Mouse (Mus musculus) lung, postnatal 10 days (tissue): ENCODE results near the gene Gm10203.
"Not testable (repeated sequence)": the region's sequence is repeated elsewhere in the genome, so short reads cannot be mapped to it uniquely, and the experiment has no call there.

ENCODE experiments used
- DNase-seq: peaks from one replicate; pipeline ENCODE4 v3.0.0; 2021

Gene Gm10203

GRCm38 (mm10) chr6:149129870-149130269 lies at the start of gene Gm10203:
Gene Gm10203 (plus strand): TSS chr6:149130170.
- DNase-seq = not testable (repeated sequence)

GRCm38 (mm10) chr6:149092406-149092805 lies 37.6 kb upstream of the Gm10203 start:
- DNase-seq = no peak

- DNase-seq = peak; percentile 55
Observed at GRCm38 (mm10) chr6:149093465-149093864, 36.5 kb upstream of the Gm10203 start.

DNA sequence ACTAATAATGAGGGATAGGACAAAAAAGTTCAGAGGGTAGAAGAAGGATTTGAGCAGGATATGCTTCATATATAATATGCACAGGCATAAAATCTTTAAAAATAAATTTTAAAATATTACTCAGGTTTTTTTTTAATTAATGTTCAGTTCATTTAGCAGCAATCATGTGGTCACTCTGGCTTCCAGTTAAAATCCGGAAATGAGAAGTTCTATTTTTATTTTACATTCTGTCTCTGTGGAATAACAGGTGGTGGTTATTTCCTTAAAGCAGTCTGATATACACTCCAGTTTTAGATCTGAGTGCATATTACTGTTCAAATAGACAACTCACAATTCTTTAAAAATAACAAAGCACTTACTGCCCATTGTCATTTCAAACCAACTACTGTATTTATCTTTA lies 35.4 kb upstream of the Gm10203 start:
- no peak for DNase-seq

DNA sequence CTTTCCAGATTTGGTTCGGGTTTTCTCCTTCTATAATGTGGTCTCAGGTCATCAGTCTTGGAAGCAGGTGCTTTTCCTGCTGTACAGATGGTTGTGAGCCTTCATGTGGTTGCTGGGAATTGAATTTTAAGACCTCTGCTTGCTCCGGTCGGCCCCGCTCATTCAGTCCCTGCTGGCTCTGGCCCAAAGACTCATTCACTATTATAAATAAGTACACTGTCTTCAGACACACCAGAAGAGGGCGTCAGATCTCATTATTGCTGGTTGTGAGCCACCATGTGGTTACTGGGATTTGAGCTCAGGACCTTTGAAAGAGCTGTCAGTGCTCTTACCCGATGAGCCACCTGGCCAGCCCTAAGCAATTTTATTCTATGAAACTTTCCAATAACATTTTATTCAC lies 34.6 kb upstream of the Gm10203 start:
- peak; percentile 19 for DNase-seq

GRCm38 (mm10) chr6:149096233-149096632 lies 33.7 kb upstream of the Gm10203 start:
- DNase-seq = no peak

DNA sequence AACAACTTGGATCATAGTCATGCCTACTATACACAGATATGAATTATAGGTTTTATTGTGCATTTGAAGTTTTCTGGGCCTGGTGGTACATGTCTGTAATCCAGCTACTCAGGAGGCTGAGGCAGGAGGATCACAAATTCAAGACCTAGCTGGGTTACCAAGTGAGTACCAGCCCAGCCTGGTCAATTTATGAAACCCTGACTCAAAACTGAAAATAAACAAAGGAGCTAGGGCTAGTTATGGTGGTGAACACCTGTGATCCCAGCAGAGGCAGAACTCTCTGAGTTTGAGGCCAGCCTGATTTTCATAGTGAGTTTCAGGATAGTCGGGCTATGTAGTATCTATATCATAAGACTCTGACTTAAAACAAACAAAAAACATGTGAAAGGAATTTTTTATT lies 32.7 kb upstream of the Gm10203 start:
- DNase-seq = no peak

DNA sequence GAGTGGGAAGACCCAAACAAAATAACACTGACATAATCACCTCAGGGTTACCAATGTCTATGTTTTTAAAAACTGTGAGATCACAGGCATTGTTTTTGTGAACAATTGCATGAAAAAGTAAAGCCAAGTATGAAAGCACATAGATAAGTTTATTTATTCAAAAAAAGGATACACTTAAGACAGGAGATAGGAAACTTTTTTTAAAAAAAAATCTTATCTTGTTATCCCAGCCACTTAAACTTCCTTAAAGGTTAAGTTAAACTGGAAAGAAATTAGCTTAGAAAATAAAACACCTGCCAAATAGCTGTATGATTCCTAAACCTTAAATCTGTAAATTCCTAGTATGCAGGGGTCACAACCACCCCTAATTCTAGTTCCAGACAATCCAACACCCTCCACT lies 31.0 kb upstream of the Gm10203 start:
- DNase-seq = no peak

GRCm38 (mm10) chr6:149100174-149101075 lies 29.5 kb upstream of the Gm10203 start:
- peak; percentile 71 for DNase-seq

GRCm38 (mm10) chr6:149101076-149101942 lies 28.7 kb upstream of the Gm10203 start, which contains the start of gene Dennd5b:
Gene Dennd5b (minus strand): TSS chr6:149101680.
- DNase-seq = peak; percentile 86

DNA sequence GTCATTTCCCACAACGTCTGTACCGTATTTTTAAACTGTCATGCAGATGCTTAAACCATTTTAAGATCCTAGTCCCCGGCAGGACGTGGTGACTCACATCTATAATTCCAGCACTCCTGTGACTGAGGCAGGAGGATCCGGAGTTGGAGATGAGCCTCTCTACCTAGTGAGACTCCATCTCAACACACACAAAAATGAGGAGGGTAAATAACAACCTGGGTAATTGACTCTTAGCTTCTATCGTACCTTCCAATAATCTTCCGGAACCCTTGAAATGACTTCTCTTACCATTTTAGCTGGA lies 28.1 kb upstream of the Gm10203 start:
- no peak for DNase-seq

DNA sequence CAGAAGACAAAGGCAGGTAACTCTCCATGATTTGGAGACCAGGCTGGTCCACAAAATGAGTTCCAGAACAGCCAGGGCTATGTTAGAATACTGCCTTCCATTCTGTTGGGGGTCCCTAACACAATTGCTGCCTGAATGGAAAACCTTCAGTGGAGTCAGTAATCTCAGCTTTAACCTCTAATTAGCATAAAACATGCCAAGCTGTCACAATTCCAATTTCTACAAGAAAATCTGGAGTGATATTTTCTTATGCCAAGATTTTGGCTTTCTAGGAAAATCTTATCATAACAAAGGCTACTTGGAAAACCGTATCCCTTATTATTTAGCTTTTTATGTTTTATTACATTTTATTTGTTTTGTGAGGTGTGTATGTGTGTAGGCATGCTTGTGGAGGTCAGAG lies 26.5 kb upstream of the Gm10203 start:
- DNase-seq = no peak

DNA sequence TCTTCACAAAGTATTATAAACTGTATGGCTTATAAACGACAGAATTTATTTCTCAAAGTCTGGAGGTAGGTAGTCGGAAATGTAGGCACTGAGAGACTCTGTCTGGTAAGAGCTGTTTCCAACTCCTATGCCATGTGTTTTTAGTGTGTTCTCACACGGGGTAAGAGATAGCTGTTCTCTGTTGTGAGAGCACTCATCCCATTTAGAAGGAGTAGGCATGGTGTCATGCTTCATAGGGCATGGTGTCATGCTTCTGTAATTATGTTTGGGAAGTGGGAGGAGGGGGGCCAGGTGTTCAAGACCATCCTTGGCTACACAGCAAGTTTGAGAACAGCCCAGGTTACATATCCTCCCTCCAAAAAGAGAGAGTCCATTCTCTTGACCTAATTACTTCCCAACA lies 22.4 kb upstream of the Gm10203 start:
- no peak for DNase-seq

DNA sequence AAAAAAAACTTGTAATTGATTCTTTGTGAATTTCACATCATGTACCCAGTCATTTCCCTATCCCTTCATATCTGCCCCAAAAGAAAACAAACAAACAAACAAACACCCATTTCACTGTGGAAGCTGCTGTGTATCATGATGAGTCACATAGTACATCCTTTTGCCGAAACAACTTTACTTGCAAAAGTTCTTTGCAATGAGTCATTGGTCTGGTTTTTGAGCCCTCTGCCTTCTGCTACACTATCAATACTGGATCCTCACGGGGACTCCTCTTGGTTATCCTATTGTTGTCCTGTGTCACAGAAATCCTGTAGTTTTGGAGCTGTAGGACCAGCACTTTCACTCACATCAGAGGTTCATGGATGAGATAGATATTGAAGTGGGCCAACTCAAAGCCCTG lies 21.1 kb upstream of the Gm10203 start:
- DNase-seq = no peak

DNA sequence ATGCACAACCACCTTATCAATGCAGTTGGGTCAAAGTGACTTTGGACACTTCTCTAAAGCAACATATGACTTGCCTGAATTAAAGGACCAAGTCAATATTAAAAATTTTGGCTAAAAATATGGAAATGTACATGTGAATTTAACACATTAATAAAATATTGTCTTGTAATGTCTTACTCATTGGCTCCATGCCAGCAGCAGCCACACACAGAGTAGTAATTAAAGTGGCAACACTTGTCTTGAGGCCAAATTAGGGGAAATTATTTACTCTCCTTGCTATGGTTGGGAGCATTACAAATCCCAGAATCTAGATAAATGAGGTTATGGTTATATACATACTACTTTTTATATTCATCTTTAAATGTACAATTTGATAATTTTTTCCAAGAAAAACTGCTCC lies 13.0 kb upstream of the Gm10203 start:
- no peak for DNase-seq

- DNase-seq = peak; percentile 7
Observed at GRCm38 (mm10) chr6:149118935-149119334, 11.0 kb upstream of the Gm10203 start.

DNA sequence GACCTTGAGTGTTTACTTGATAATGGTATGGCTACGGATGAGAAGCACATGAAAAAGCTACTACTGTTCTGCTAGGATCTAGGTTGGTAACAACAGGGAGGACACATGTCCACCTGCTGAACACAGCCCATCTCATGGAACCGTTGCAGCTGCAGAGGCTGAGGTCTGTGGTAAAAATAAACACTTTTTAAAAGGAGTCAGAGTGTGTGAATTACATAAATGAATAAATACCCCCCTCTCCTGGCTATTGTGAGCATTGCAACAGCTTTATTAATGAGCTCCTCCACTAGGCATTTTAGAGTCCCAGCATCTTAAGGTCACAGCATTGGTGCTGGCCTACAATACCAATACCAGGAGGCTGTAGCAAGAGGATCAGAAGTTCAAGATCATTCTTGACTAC lies 10.1 kb upstream of the Gm10203 start:
- peak; percentile 82 for DNase-seq

GRCm38 (mm10) chr6:149123042-149123441 lies 6.9 kb upstream of the Gm10203 start:
- DNase-seq = no peak

GRCm38 (mm10) chr6:149126675-149127074 lies 3.3 kb upstream of the Gm10203 start:
- DNase-seq = peak; percentile 61

DNA sequence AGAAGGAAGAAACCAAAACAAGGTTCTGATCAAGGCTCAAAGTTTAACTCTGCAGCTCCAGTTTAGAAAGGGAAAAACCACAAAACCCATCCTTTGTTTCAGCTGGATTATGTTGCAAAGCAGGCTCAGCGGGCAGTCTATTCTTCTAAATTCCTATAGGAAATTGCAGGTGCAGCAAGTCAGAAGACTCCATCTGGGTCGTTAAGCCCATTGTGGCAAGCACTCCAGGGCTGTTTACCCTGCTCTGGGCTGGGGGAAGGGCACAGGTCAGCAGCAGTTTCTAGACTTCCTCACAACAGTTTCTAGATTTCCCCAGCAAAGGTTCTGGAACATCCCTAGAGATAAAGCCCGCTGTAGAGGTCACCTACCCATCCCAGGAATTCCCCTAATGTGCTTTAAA lies 1.1 kb downstream of the Gm10203 start:
- no peak for DNase-seq

GRCm38 (mm10) chr6:149132311-149133077 lies 2.5 kb downstream of the Gm10203 start:
- peak; percentile 63 for DNase-seq

GRCm38 (mm10) chr6:149134391-149135150 lies 4.6 kb downstream of the Gm10203 start:
- no peak for DNase-seq
